Mouse (Mus musculus) megakaryocyte, embryonic 14.5 days (primary cell): ENCODE results near the gene Lgi4.

ENCODE experiments used
- FLI1 ChIP-seq: IDR thresholded peaks from 2 replicates; pipeline ENCODE4 v1.6.1; 2012; ENCODE audit warnings: low read length, inconsistent platforms, mixed read lengths
- GATA1 ChIP-seq: IDR thresholded peaks from 3 replicates; pipeline ENCODE4 v1.6.1; 2012; ENCODE audit warnings: mixed read lengths, low read length, inconsistent platforms, borderline replicate concordance

- TF ChIP-seq FLI1 (no peak), GATA1 (no peak)
These were observed 10.3 kb downstream of the Lgi4 start for GRCm38 (mm10) chr7:31069491-31069890.
